Mouse (Mus musculus) cerebellum, adult 2 months (tissue): ENCODE results near the gene Mns1.

Experiments used
- CTCF ChIP-seq: fragments of 200-500 bp; IDR thresholded peaks from 2 replicates; pipeline ENCODE4 v1.5.1; 2011; ENCODE audit warnings: low read depth, mild to moderate bottlenecking, control low read depth, low read length, moderate library complexity, borderline replicate concordance; ENCODE audit not compliant: insufficient read depth
- POLR2A ChIP-seq: fragments of 200-500 bp; IDR thresholded peaks from 2 replicates; pipeline ENCODE4 v1.6.1; 2011; ENCODE audit warnings: low read length, control low read depth, borderline replicate concordance; ENCODE audit not compliant: insufficient read depth

GRCm38 (mm10) chr9:72488523-72488922, 50.7 kb downstream of the Mns1 start:
- TF ChIP-seq POLR2A, result no peak
- no peak for TF ChIP-seq CTCF
